Mouse (Mus musculus) urinary bladder, postnatal 4 days (tissue): ENCODE data around the gene Hpd.

Experiments
- DNase-seq, 2 experiments: peaks; one replicate each; pipeline ENCODE4 v3.0.0; 2021 to 2022; ENCODE audit warnings: low spot score in 2 of 2

Gene Hpd

GRCm38 (mm10) chr5:123148073-123148722 is 34.3 kb downstream of the Hpd start:
- no peak for DNase-seq

GRCm38 (mm10) chr5:123147569-123147968 is 35.0 kb downstream of the Hpd start:
- no peak for DNase-seq

GRCm38 (mm10) chr5:123146357-123146756 is 36.2 kb downstream of the Hpd start:
- DNase-seq = no peak

GRCm38 (mm10) chr5:123144746-123145590 is 37.6 kb downstream of the Hpd start:
- no peak for DNase-seq

- no peak for DNase-seq
Observed at GRCm38 (mm10) chr5:123143971-123144745, 38.4 kb downstream of the Hpd start.

- DNase-seq = no peak
Observed at GRCm38 (mm10) chr5:123143251-123143970, 39.1 kb downstream of the Hpd start.

GRCm38 (mm10) chr5:123142161-123143157 is 40.1 kb downstream of the Hpd start, which contains the start of gene Setd1b:
Setd1b (plus strand) TSS chr5:123142193.
- DNase-seq = no peak

GRCm38 (mm10) chr5:123141555-123142160 is 40.9 kb downstream of the Hpd start:
- DNase-seq = no peak

- DNase-seq = peak; percentile 87 to 88
Observed at GRCm38 (mm10) chr5:123140694-123141554, 41.6 kb downstream of the Hpd start.

GRCm38 (mm10) chr5:123139722-123140627 is 42.6 kb downstream of the Hpd start:
- DNase-seq = no peak

GRCm38 (mm10) chr5:123138953-123139721 is 43.4 kb downstream of the Hpd start:
- peak; percentile 80 to 84 for DNase-seq

GRCm38 (mm10) chr5:123138230-123138911 is 44.2 kb downstream of the Hpd start:
- peak; percentile 74 to 77 for DNase-seq

GRCm38 (mm10) chr5:123137910-123138229 is 44.7 kb downstream of the Hpd start:
- DNase-seq = no peak

- peak; percentile 87 to 92 for DNase-seq
Observed at GRCm38 (mm10) chr5:123137044-123137909, 45.2 kb downstream of the Hpd start.

GRCm38 (mm10) chr5:123136361-123137043 is 46.0 kb downstream of the Hpd start:
- DNase-seq = peak; percentile 91 to 93
